Mouse (Mus musculus) lung, adult 2 months (tissue): Measurements from ENCODE around the gene Lap3.

Experiments used
- CTCF ChIP-seq: fragments of 200-500 bp; IDR thresholded peaks from 2 replicates; pipeline ENCODE4 v1.5.1; 2011; ENCODE audit warnings: mild to moderate bottlenecking, low read length, control low read depth; ENCODE audit not compliant: insufficient read depth
- POLR2A ChIP-seq: fragments of 200-500 bp; IDR thresholded peaks from 2 replicates; pipeline ENCODE4 v1.6.1; 2011; ENCODE audit warnings: low read depth, mild to moderate bottlenecking, control low read depth, low read length, borderline replicate concordance; ENCODE audit errors: extremely low read depth

DNA sequence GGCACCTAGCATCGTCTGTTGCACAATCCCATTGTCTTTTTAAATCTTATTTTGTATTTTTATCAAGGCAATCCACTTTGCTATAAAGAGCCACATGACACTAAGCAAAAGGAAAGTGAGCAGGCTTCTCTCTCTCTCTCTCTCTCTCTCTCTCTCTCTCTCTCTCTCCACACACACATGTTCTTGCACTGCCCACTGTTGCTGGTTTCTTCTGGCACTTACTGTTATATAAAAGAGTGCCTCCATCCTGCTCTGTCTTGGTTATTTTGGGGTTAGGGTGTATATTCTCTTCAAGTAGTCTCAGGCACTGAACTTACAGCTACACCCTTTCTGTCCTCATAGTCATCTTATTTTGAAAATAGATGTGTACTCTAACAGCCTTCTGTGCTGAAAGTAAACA lies 56.4 kb downstream of the Lap3 start:
- TF ChIP-seq POLR2A, result no peak
- TF ChIP-seq CTCF, result no peak
